Mouse (Mus musculus) liver, embryonic 14.5 days (tissue): ENCODE results near the gene Cfap206. TPM values are rescaled to one million over a fixed set of nuclear protein-coding genes. Genes with fewer than 3 reads are reported as not detected.

Experiments
- ATAC-seq: fragments of 200-750 bp; cut with Nextera tagmentation; 2 replicates; pipeline ENCODE4 v1.8.0; 2017; ENCODE audit warnings: moderate number of reproducible peaks, mild to moderate bottlenecking, moderate library complexity; ENCODE audit not compliant: insufficient read depth
- DNase-seq, 3 experiments: peaks; one replicate each; pipeline ENCODE4 v3.0.0-alpha.2; 2012 to 2013; ENCODE audit warnings: low read depth in 3 of 3, low spot score in 3 of 3
- H3K27ac ChIP-seq: fragments of 300-500 bp; sonication (generic); 2 replicates; pipeline ENCODE4 v1.5.1; 2014; ENCODE audit warnings: moderate library complexity, mild to moderate bottlenecking, control low read depth, inconsistent platforms
- H3K27me3 ChIP-seq: fragments of 300-500 bp; sonication (generic); 2 replicates; pipeline ENCODE4 v1.6.1; 2014; ENCODE audit warnings: mild to moderate bottlenecking, low read length, moderate library complexity; ENCODE audit not compliant: control insufficient read depth, insufficient read depth
- H3K36me3 ChIP-seq: fragments of 300-500 bp; sonication (generic); replicated peaks from 2 replicates; pipeline ENCODE4 v1.6.1; 2014; ENCODE audit warnings: low read depth; ENCODE audit not compliant: control insufficient read depth, insufficient read depth
- H3K4me1 ChIP-seq, 2 experiments: fragments of 200-500 bp in 1 of 2; fragments of 300-500 bp in 1 of 2; sonication (generic) in 1 of 2; replicated peaks; 2 replicates each; pipeline ENCODE4 v1.6.1; 2012 to 2014; ENCODE audit warnings: antibody characterized with exemption in 1 of 2, inconsistent platforms in 1 of 2, low read length in 1 of 2; ENCODE audit not compliant: control insufficient read depth in 2 of 2, insufficient read depth in 2 of 2
- H3K4me2 ChIP-seq: fragments of 300-500 bp; sonication (generic); 2 replicates; pipeline ENCODE4 v1.6.1; 2014; ENCODE audit warnings: low read depth, mild to moderate bottlenecking, control low read depth, moderate library complexity
- H3K4me3 ChIP-seq, 2 experiments: fragments of 200-500 bp in 1 of 2; fragments of 300-500 bp in 1 of 2; sonication (generic) in 1 of 2; 2 replicates each; pipeline ENCODE4 v1.5.1; 2012 to 2014; ENCODE audit warnings: low read depth in 2 of 2, low read length in 2 of 2, mild to moderate bottlenecking in 2 of 2, control low read depth in 1 of 2, inconsistent platforms in 1 of 2, moderate library complexity in 1 of 2; ENCODE audit not compliant: insufficient read depth in 1 of 2
- H3K9ac ChIP-seq: fragments of 300-500 bp; sonication (generic); replicated peaks from 2 replicates; pipeline ENCODE4 v1.6.1; 2014; ENCODE audit warnings: mild to moderate bottlenecking, control low read depth, moderate library complexity
- H3K9me3 ChIP-seq: fragments of 300-500 bp; sonication (generic); 2 replicates; pipeline ENCODE4 v1.6.1; 2016; ENCODE audit warnings: low read length, mixed read lengths; ENCODE audit not compliant: control insufficient read depth
- CTCF ChIP-seq: IDR thresholded peaks from 2 replicates; pipeline ENCODE4 v1.5.1; 2016; ENCODE audit warnings: antibody characterized with exemption, low read depth, control low read depth
- EP300 ChIP-seq: IDR thresholded peaks from 2 replicates; pipeline ENCODE4 v1.6.1; 2016; ENCODE audit warnings: antibody characterized with exemption, low read depth
- WGBS: fragments of 180-500 bp; shearing (Covaris S2); extraction: QIAGEN DNeasy Blood & Tissue Kit; methylation state at CpG from one replicate; pipeline ENCODE4 v1.1.7; 2014; ENCODE audit not compliant: insufficient replicate concordance; 5-methylcytosine and 5-hydroxymethylcytosine counted together
- polyA plus RNA-seq, 2 experiments: library from polyadenylated mRNA; depleted of rRNA in 1 of 2; stranded (reverse) in 1 of 2; unstranded in 1 of 2; fragments of >200 nt; fragmentation: Nextera tagmentation in 1 of 2; extraction: Ambion mirVana in 1 of 2; gene quantifications; 2 replicates each; pipeline versions ENCODE4 v1.2.1 to v1.2.3; 2012 to 2014

Cfap206 gene
- polyA plus RNA-seq, 2 experiments, result not detected

- no peak for ATAC-seq
- 65% methylated on average over 7 of the region's 7 CpGs for WGBS
- H3K27ac ChIP-seq, result no peak overlapping the region
- TF ChIP-seq EP300 (no peak), CTCF (peak; percentile 22; the same call in 1 of the 2 replicates)
- no peak for DNase-seq
- no peaks in the 10 kb centered on the region for H3K36me3 ChIP-seq
- H3K4me1 ChIP-seq, result no peaks in the 10 kb centered on the region
- H3K9me3 ChIP-seq, result peaks cover 2% of the 10 kb centered on the region; the same call in 1 of the 2 replicates
- H3K4me2 ChIP-seq, result no peak overlapping the region
- H3K9ac ChIP-seq, result no peak overlapping the region
- H3K4me3 ChIP-seq, result no peak overlapping the region
- H3K27me3 ChIP-seq, result no peaks in the 10 kb centered on the region
Measured at GRCm38 (mm10) chr4:34720127-34720895, 9.7 kb downstream of the Cfap206 start.

GRCm38 (mm10) chr4:34719421-34719820 lies 10.6 kb downstream of the Cfap206 start:
- Histone ChIP-seq H3K4me2 (no peak overlapping the region), H3K4me1 (no peaks in the 10 kb centered on the region), H3K27ac (no peak overlapping the region), H3K27me3 (no peaks in the 10 kb centered on the region), H3K9ac (no peak overlapping the region), H3K4me3 (no peak overlapping the region), H3K36me3 (no peaks in the 10 kb centered on the region), H3K9me3 (peaks cover 2% of the 10 kb centered on the region; the same call in 1 of the 2 replicates)
- DNase-seq, result no peak
- no peak for ATAC-seq
- WGBS, result 82% methylated on average over 12 of the region's 12 CpGs
- TF ChIP-seq EP300, result no peak
- no peak for TF ChIP-seq CTCF

DNA sequence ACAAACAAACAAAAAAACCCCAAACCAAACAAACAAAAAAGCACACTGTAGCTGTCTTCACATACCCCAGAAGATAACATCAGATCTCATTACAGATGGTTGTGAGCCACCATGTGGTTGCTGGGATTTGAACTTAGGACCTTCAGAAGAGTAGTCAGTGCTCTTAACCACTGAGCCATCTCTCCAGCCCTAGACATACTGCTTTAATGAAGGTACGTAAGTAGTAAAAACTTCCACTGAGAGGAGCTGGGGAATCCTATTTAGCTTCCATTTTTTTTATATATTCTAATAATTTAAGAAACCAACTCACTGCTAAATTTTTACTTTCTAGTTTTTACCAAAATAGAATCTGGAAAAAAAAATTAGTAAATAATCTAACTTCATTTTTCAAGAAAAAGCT lies 14.9 kb downstream of the Cfap206 start:
- TF ChIP-seq EP300, result no peak
- TF ChIP-seq CTCF, result no peak
- 78% methylated on average over 1 of the region's 1 CpGs for WGBS
- H3K4me2 ChIP-seq, result no peak overlapping the region
- H3K27ac ChIP-seq, result no peak overlapping the region
- no peaks in the 10 kb centered on the region for H3K36me3 ChIP-seq
- no peak overlapping the region for H3K4me3 ChIP-seq
- no peak overlapping the region for H3K9ac ChIP-seq
- DNase-seq (no peak), ATAC-seq (no peak)
- no peaks in the 10 kb centered on the region for H3K27me3 ChIP-seq
- no peaks in the 10 kb centered on the region for H3K4me1 ChIP-seq
- H3K9me3 ChIP-seq, result no peaks in the 10 kb centered on the region

GRCm38 (mm10) chr4:34708127-34708526 lies 21.9 kb downstream of the Cfap206 start:
- ATAC-seq (no peak), DNase-seq (no peak)
- WGBS, result 65% methylated on average over 3 of the region's 3 CpGs
- Histone ChIP-seq H3K9me3 (no peaks in the 10 kb centered on the region), H3K27ac (no peak overlapping the region), H3K27me3 (no peaks in the 10 kb centered on the region), H3K4me1 (no peaks in the 10 kb centered on the region), H3K36me3 (no peaks in the 10 kb centered on the region), H3K4me3 (no peak overlapping the region), H3K4me2 (no peak overlapping the region), H3K9ac (no peak overlapping the region)
- TF ChIP-seq EP300 (no peak), CTCF (no peak)

DNA sequence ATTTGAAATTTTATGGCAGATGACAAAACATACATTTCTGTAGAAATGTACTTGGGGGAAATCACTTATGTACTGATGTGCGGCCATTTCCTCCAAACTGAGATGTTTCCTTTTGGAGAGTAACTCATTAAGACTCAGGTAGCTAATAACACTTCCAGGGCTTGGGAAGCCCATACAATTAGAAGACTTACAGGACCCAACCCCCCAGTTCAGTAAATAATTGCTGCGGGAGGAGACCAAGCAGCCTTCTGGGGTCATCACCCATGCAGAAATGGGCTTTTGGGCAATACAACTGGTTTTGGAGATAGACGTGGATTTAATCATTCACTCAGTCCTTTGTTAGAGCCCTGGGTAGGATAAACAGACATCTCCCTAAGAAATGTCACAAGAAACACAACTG lies 22.8 kb downstream of the Cfap206 start:
- H3K27ac ChIP-seq, result no peak overlapping the region
- WGBS, result 62% methylated on average over 3 of the region's 3 CpGs
- no peak for TF ChIP-seq CTCF
- TF ChIP-seq EP300, result no peak
- H3K27me3 ChIP-seq, result no peaks in the 10 kb centered on the region
- no peak overlapping the region for H3K4me3 ChIP-seq
- no peak overlapping the region for H3K9ac ChIP-seq
- DNase-seq, result no peak
- no peak for ATAC-seq
- no peaks in the 10 kb centered on the region for H3K36me3 ChIP-seq
- no peaks in the 10 kb centered on the region for H3K9me3 ChIP-seq
- H3K4me1 ChIP-seq, result no peaks in the 10 kb centered on the region
- H3K4me2 ChIP-seq, result no peak overlapping the region
